Mouse (Mus musculus): ENCODE data around the gene Chga.

Chga gene

DNA sequence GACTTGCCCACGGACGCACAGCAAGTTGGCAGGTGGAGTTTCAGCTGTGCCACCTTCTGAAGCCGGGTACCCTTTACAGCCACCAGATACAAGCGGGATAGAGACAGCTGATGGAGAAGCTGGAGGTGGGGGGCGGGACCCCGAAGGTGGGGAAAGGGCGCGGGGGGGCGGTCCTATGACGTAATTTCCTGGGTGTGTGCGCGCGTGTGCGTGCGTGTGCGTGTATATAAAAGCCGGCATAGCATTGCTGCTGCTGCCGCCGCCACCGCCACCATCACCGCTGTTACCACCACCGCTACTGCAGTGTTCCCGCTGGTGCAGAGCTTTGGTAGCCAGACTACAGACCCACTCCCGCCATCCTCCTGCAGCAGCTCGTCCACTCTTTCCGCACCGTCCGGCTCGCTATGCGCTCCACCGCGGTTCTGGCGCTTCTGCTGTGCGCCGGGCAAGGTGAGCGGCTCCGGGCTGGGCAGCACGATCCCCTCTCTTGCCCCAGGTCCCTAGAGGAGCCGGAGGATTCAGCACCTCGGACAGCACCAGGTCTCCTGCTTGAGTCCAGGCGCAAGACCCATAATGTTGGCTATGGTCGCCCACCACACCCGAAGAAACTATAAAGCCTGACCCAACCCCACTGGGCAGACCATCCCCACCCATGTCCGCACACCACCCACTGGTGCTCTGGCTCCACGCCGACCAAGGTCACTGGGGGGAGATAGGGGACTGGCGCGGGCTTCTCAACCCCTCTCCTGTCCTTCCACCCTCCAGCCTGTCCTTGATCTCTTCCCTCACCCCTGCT lies at the start of gene Chga:
Gene Chga (plus strand): TSS at position 249 of the 796 bp plus-strand sequence.
- peak; percentile 72 for DNase-seq

DNA sequence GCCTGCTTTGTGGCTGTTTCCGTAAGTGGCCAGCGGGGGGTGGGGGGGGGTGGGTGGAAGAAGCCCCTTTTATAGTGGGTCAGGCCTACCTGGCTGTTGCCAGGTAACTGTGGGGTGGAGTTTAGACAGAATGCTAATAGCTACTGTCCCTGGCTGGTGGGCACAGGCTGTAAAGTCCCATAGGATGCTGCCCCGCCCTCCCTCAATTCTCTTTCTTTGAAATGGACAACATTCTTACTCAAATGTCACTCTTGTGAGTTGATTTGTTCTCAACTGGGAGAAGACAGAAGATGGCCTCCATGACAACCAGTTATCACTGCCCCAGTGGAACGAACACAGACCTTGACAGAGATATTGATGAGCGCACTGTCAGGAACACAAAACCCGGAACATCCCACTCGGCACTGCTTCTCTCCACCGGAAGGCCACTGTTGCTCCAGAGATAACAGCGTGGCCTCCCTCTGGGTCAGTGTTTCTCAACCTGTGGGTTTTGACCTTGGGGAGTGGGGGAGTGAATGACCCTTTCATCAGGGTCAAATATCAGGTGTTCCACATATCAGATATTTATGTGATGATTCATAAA lies 49.5 kb upstream of the Chga start:
- no peak for DNase-seq

DNA sequence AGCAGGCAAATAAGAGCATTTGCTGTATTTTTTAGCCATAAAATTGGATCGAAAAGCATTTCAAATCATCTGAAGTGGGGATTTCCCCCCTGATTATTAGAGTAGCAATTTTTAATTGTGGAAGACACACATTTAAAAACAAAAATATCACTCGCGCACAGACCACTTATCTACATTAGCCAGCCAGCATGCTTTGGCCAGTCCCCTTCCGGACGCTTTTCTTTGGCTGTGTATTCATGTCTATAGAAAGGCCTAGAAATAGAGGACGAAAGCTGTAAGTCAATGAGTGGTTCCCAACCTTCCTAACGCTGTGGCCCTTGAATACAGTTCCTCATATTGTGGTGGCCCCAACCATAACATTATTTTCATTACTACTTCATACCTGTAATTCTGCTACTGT lies 48.8 kb upstream of the Chga start:
- no peak for DNase-seq

DNA sequence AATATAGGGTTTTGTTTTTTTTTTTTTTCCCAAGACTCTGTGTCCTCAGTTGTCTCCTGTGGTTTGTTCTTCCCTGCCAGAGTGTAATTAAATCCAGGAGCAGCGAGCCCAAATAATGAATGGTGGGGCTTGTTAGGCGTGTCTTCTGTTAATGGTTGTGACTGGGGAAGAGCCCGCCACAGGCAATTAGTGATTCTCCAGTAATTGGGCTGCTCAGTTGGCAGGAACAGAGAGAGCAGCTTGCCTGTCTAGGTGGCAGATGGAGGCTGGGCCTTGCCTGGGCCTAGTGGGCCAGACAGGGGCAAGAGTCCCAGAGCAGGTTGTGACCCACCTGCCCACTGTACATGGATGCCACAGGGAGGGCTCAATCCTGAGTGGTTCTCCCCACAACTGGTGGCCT lies 43.4 kb upstream of the Chga start:
- DNase-seq, result peak; percentile 38

DNA sequence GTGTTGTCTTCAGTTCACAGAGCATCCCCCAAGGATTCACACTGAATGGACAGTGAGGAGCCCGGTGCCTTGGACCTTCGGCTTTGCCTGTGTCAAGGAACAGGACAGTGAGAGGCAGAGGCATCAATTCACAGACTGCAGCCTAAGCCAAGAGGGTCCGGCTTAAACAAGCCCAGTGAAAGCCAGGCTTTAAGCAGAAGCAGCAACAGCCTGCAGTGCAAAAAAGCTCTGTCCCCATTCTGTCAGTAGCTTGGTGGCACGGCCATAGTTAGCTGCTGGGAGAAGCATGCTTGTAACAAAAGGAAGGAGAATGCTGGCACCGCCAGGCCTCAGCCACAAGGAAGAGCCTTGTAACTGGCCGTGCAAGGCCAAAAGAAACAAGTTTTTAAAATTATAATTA lies 40.6 kb upstream of the Chga start:
- DNase-seq, result no peak

DNA sequence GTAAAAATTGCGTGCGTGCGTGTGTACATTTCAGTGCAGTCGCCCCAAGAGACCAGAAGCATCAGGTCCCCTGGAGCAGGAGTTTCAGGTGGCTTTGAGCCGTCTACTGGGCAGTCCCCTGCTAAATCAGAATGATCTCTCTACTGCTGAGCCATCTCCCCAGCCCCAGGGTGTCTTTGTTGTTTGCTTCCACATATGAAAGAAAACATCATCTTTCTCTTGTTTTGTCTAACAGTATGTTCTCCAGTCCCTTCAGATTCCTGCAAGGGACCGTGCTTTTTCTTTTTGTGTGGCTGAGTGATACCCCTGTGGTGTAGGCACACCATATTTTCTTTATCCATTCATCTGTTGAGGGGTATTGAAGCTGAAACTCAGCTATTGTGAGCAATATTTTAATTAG lies 40.0 kb upstream of the Chga start:
- DNase-seq, result no peak

DNA sequence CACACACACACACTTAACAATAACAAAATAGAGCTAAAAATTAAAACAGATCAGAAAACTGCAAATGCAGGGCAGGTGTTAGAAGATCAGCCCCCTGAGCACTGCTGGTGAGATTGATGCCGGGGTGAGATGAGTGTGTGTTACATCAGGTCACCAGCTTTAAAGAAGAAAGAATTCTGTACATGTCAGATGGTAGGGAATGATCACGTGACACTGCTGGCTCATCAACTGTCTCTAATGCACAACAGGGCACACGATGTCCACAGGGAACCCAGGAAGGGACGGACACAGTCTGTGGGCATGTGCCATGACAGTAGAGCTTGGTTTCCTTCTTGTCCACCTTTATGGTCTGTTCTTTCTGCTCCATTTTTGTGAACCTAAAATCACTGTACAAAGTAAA lies 38.6 kb upstream of the Chga start:
- DNase-seq, result no peak

DNA sequence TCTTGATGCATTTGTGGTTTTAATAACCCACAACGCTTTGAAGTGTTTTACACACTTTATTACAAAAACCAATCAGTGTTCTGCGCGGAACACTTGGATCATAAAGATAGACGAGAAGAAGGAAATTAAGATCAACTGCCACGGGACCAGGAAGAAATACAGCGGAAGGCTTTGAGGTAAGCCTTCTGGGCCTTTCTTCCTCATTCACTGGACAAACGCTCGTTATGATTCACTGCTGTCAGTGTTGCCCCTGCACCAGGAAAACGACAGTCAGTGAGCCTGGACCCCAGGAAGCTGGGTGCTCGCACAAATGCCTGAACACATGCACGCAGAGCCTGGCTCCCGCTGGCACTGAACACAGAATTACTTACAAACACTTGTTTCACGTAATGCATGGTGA lies 37.1 kb upstream of the Chga start:
- DNase-seq, result no peak

DNA sequence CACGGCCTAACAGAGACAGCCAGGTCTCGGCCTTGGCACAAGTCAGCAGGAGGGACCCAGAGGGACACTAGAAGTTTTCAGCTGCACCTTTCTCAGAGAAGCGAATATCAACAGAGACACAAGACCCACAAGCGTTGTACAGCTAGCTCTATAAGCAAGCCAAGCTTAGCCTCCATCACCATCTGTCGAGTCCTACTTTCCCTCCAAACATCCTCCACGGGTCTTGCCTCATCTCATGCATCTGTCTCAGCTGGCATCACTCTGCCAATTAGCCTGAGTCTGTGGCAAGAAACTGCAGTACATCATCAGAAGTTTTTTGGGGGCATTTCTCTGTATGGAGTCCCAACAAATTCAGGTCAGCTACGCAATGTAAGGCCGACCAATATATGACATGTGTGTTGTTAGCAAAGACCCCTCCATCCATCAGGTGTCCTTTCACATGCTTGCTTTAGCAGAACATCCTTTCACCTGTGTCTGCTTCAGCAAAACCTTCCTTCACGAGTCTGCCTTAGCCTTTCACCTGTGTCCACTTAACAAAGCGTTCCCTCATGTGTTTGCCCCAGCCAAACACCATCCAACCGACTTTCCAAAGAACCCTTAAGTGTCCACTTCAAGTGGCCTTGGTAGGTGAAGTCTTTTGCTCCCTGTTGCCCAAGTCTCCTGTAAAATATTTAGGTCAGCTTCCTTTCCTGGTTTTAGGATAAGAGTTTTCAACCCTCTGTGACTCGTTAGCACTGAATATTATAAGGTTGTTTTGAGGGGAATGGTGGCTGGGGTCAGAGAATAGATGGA lies 34.6 kb upstream of the Chga start:
- DNase-seq, result no peak

DNA sequence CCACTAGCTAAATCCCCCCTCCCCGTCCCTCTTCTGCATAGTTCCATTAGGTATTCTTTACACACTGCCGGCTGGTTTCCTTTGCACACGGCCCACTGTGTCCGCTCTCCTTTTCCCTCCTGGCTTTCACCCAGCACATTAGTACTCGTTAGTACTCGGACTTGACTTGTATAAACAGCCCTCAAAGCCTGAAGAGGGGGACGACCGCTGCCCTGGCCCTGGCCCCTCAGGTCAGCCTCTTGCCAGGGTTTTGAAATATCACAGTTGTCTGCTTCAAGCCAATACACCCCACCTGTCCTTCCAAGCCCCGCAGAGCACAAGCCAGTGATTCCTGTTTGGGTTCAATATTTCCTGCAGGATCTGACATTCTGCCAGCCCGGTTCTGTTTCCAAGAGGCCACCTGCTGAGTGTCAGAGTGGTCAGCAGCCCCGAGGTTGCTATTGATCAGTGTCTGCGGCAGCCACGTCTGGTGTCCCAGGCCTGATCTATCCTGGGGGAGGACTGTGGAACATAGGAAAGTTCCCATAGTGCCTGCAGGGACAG lies 32.9 kb upstream of the Chga start:
- no peak for DNase-seq

DNA sequence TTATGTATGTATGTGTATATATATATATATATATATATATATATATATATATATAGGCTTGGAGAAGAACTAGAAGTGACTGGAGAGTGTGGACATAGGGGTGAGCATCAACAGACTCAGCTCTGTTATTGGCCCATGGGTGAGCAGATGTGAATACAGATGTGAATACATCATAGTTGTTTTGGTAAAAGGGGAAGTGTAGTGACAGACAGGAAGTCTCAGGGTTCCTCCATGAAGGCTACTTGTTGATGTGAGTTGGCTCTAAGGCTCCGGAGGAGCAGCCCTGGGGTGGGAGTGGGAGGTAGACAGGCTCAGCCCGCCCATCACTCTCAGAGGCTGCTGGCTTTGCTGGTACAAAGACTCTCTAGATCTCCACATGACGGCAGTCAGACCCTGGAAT lies 30.6 kb upstream of the Chga start:
- DNase-seq, result no peak

DNA sequence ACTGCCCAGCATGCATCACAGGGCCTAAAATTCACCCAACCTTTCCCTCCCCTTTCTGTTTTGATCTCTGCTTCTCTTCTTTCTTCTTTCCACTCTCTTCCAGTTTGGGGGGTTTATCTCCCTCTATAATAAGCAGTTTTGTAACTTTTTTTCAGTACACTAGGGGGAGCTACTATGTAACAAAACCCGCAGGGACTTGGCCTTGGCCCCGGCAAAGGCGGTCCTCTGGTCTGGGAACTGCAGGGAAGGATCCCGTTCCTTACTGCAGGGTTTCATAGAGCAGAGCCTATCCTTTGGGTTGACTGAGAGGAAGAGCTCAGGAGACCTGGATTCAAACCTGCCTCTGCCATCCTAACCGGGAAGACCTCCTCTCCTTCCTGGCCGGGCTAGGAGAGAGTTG lies 30.0 kb upstream of the Chga start:
- DNase-seq, result no peak

DNA sequence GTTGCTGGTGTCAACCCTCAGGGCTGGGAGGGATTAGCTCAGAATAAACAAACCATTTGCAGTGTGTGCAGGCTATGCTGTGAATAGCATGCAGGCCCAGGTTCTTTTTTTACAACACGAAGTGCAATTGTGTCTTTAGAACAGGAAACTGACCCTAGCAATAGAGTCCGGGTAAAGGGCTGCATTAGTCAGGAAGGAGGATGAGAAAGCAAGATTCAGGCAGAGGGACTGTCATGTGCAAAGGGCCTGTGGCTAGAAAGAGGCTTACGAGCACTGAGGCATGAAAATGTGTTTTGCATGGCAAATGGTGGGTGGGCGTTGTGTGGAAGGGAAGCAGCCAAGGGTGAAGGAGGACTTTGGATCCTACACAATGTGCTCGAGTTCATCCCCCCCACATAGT lies 26.8 kb upstream of the Chga start:
- DNase-seq, result no peak

DNA sequence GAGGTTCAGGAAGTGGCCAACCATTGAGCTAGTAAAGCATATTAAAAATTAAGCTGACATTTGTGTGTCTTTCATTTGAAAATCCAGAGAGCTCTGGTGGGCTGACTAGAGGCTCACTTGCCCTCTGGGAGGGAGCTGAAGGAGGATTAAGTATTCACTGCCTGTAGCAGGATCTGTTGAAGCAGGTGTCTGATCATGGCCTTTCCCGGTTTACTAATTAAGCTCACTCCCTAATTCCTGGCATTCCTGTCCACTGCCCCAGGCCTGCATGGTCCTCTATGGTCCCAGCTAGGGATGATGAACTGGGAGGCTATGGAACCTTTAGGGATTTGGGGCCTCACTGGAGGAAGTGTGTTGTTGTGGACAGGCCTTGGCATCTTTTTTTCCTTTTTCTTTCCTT lies 19.0 kb upstream of the Chga start:
- no peak for DNase-seq

DNA sequence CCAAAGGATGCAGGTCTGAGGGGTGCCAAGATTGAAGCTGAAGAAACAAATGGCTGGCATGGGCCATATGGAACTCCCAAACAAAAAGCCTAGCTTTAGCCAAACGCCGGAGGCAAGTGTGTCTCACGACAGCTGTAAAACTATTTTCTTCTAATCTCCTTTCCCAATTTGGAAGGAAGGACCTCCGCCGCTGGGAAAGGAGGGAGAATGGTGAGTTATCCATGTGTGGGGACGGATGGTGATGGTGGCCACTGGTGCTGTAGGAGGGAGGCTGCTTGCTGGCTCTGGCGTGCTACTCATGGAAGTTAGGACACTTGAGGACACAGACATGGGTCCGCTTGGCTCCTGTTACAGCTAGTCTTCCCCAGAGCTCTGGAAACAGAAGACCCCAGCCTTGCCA lies 14.5 kb upstream of the Chga start:
- DNase-seq, result no peak

DNA sequence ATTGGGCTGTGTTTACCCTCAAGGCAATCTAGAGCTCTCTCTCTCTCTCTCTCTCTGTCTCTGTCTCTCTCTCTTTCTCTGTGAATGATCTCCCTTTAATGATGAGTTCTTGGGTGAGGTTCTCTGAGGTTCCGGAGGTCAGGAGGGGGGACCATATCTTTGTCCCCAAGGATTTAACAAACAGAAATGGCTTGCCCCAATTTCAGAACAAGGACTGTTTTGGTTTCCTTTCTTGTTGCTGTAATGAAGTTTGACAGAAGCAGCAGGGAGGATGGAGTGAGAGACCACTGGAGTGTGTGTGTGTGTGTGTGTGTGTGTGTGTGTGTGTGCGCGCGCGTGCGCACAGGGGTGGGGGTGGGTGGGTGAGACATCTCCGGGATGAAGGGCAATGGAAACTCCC lies 13.6 kb upstream of the Chga start:
- no peak for DNase-seq

DNA sequence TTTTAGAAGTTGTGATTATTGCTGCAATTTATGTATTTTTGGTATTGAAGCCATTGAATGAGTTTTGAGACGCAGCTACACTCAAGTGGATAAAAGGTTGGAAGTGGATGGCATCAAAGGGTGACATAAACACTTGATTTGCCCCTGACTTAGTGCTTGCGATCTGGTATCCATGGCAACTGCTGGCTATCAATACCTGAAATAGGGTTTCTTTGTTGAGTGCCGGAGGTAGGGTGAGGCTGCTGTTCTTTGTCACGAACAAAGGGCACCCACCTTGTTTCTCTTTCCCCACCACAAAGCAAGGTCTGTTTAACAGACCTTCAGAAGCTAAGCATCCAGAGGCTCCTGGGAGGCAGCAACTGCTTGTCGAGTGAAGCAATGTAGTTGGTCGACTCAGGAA lies 9.6 kb upstream of the Chga start:
- DNase-seq, result no peak

DNA sequence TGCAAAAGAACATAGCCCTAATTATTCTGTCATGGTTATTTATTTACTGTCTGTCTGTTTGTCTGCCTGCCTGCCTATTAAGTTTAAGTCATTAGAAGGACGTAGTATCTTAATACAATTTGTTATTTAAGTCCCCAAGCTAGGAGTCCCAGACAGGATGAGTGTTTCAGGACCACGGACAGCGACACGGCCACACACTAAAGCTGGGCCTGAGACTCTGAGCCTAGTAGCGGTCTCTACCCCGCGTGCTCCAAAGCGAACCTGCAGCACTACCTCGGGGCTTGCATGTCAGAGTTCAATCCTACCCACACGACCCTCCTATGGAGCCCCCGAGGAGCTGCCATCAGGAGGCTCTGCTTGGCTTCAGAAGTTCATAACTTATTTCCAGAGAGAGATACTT lies 4.2 kb upstream of the Chga start:
- no peak for DNase-seq

DNA sequence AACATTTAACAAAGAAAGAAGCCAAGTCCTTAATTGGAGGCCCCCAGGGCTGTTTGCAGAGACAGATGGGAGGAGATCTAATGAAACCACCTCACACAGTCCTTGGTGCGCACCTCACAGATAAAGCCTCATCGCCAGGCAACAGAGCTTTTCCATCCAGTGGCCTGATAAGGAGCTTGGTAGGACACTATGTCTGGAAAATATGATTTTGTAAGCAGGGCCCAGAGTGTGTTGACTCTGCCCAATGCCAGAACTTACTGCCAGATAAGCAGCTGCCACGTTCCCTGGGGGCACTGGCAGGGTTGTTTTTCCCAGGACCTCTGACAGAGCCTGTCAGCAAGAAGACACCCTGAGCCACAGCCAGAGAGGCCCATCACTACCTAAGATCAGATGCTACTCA lies 3.6 kb upstream of the Chga start:
- DNase-seq, result no peak

DNA sequence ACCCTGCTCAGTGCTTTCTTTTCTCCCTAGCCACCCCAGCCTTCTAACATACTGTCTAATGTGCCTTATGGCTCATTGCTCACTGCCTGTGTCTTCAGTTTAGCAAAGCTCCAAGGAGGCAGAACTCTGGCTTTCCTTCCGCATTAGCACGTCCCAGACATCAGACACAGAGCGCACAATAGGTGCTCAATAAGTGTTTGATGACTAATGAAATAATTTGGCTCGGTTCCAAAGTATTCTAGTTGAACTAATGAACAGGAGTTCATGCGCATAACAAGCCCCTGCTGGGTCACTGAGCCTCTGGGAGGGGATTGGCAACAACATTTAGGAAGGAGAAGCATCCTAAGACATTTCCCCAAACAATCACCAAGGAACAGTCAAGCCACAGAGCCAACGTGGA lies 2.8 kb upstream of the Chga start:
- no peak for DNase-seq

DNA sequence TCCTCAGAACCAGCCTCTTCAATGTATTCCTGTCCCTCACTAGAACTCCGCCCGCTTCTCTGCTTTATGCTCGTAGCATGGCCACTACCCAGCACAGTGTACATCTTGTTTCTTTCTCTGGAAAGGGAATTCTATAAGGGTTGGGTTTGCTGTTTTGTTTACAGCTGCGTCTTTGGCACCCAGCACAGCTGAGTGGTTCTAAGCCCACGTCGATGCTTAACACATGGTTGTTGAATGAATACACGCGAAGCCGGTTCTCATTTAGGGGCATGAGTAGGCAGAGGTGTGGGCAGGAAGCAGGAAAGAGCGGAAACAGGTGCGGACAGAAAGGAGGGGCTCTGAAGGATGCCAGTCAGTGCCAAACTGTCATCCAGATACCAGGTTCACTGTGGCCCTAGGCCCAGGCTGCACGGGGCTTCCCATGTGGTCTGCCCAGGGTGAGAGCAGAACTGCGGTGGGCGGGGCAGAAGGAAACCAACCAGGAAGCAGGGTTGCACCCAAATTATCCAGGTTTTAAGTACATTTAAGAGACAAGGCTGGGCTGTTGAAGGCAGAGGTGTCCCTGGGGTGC lies 979 bp upstream of the Chga start:
- peak; percentile 36 for DNase-seq

DNA sequence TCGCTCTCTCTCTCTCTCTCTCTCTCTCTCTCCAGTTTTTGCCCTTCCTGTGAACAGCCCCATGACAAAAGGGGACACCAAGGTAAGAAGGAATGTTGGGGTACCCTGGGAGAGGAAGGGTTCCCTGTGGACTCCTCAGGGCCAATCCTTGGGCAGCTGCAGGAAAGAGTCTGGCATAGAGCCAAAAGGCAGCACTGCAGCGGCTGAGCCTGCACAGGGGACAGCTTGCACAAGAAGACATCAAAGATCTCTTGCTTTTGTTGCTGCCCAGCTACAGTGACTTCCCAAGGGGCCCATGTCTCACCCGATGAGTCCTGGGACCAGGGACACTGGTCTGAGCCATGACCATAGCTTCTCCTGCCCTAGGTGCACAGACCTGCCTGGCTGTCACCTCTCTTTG lies 1.1 kb downstream of the Chga start:
- DNase-seq, result no peak

DNA sequence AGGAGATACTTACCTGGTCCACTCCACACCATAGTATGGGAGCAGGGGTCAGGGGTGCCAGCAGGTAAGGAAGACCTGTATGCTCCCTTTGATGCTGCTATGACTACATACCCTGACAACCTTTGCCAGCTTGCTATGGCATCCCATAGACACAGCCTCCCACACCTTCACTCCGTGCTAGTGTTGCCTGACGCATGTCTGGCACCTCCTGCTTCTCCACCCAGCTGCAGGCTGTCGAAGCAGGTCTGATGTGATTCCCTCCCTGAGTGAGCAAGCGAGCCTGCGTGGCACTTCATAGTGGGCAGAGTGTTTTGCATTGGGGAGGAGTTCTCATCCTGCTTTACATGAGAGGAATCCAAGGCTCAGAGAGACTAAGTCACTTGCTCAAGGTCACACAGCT lies 2.6 kb downstream of the Chga start:
- DNase-seq, result no peak

DNA sequence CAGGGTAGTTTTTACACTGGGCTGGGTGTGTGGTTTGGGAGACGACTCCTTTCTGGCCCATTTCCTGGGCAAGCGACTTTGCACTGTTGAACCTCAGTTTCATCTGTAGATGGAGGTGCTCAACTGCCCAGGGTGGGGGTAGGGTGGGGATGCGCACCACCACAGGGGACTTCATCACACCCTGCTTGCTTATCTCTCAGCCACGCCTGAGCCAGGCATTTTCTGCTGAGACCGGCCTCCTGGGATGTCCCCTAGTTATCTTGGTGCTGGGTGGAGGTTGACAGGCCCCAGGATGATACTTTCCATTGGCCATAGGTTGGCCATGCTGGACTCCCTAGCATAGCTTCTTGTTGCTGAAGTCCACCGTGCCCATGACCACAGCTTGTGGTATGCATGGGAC lies 10.3 kb downstream of the Chga start:
- no peak for DNase-seq
